Mouse (Mus musculus) gastrocnemius, adult 18-20 months (tissue): Measurements from ENCODE around the gene Isg20l2. TPM values are rescaled to one million over a fixed set of nuclear protein-coding genes. Genes with fewer than 3 reads are reported as not detected.
A peak's percentile ranks its signal among the peaks of the same experiment; 100 is the strongest.

ENCODE experiments used
- DNase-seq: peaks from one replicate; pipeline ENCODE4 v3.0.0; 2021; ENCODE audit warnings: low spot score
- total RNA-seq, 2 experiments: library from RNA; stranded (reverse); gene quantifications; 2 replicates each; pipeline ENCODE4 v1.2.3; 2021

Gene Isg20l2
- total RNA-seq, 2 experiments from 2014 or later, result 6.3 to 8.1 TPM

DNA sequence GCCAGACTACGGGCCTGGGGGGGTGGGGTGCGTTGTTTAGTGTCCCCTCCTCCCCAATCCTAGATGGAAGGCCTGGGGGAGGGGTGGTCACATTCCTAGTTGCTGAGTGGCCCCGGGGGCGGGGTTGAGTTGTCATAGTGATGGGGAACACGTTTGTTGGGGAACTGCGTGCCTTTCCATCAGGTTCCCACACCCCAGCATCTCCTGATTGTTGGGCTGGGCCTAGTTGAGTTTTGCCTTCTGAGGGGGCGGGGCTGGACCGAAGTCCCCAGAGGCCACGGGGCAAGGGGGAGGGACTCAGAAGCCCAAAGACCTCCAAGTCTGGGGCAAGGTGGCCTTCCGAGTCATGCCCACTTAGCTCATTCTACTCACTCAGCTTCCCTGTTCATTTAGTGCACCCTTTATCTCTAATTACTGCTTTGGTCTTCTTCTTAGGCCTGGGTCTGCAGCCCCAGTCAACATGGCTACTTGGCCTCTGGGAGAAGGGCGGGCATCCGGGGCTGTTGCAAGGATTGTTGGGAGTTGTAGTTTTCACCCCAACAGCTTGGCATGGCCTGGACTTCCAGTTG is 19.5 kb upstream of the Isg20l2 start:
- DNase-seq, result peak; percentile 83

DNA sequence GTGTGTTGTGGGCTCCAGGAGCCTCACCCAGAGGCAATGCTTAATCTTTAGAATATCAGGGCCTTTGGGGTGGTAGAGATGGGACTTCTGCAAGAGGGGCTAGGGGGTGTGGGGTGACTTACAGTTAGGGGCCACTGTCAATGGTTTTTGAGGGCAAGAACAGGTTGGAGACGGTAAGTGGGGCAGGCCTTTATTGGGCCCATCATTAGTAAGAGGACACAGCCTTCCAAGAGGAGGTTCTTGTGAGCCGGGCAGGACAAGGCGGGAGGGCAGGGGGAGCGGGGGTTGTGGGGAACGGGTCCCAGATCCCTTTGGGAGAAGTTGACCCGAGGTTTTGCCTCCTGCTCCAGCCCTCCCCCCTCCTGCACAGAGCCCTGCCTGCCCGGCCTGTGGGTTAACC is 16.6 kb upstream of the Isg20l2 start:
- DNase-seq, result no peak

DNA sequence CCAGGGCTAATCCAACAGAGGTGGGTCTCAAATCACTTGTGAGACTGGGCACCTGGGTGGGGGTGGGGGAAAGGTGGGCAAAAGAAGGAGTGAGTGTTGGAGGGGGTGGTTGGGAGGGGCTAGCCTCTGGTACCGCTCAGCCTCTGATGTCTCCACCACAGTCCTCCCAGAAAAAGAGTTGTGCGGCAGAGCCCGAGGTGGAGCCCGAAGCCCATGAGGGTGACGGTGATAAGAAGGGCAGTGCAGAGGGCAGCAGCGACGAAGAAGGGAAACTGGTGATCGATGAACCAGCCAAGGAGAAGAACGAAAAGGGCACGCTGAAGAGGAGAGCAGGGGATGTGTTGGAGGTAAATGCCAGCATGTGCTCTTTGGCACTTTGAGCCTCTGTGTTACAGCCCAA is 16.2 kb upstream of the Isg20l2 start:
- DNase-seq, result no peak

DNA sequence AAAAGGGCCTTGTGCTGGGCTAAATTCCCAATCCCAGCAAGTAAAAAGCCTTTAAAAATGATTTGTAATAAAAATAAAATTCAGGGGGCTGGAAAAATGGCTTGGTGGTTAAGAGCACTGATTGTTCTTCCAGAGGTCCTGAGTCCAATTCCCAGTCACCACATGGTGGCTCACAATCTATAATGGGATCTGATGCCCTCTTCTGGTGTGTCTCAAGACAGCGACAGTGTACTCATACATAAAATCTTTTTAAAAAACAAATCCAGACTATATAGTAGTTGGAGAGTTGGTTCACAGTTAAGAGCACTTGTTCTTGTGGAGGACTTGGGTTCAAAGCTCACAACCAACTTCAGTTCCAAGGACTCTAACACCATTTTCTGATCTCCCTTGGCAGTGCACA is 13.1 kb upstream of the Isg20l2 start:
- no peak for DNase-seq

DNA sequence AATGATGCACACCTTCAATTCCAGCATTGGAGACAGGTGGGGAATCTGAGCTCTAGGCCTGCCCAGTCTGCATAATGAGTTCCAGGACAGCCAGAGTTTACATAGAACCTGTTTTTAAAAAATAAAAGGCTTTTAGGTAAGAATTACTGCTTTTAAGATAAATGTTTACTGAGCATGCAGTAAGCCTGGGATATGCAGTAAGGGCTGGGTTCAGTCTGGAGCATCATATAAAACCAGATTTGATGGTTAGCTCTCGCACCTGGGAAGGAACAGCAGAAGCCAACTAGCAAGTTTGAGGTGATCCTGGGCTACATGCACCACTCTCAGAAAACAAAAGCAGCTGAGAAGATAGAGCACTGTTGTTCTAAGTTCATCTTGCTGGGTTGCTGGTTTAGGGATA is 11.6 kb upstream of the Isg20l2 start:
- no peak for DNase-seq

DNA sequence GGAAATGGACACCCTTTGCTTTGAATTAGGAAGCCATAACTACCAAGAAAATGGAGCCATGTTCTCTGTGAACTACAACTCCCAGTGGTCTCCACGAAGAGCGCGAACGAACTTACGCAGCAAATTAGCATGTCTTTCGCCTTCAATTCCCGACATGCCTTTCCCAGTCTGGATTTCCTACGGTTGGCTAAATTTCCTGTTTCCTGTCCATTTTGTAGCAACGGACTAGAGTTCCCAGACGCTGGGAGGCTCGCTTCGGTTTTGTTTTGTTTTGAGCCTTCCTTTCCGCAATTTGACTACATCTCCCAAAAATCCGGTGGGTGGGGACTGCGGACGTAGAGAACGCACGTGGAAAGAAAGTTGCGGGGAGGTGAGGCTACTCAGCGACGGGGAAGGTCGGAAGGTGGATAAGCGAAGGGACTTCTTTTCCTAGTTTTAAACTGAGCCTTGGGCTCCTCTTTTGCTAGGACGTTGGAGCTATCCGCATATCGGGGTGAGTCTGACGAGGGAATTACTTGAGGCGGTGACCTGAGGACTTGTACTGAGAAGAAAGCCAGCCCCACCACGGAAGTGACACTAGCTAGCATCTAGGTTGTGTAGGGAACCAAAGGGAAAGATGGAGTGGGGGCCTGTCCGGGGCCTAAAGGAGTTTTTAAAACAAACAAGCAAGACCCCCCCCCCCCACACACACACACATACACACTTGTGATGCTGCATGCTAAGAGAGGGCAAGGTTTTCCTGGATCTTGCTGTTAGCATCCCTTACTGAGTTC is 10.6 kb upstream of the Isg20l2 start, which contains the start of gene Mrpl24:
Gene Mrpl24 (plus strand): TSS at position 171 of the 773 bp plus-strand sequence.
- peak; percentile 86 for DNase-seq

DNA sequence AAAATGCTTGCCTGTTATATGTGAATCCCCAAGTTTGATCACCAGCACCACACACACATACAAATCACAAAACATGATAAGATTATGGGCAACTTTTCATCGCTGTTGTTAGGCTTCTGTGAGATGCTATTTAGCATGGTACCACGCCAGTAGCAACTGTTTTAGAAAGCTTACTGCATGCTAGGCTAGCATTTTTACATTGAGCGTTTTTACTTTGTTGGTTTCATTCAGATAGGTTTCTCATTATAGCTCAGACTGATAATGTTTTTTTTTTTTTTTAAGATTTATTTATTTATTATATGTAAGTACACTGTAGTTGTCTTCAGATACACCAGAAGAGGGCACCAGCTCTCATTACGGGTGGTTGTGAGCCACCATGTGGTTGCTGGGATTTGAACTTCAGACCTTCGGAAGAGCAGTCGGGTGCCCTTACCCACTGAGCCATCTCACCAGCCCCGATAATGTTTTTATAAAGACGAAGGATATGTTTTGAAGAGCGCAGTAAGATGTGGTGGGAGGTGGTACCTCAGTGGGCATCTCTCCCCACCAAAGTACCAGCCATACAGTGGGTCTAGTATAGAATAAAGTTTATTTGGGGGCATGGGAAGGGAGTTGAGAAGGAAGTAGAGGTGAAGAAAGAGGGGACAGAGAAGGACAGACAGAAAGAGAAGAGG is 9.7 kb upstream of the Isg20l2 start:
- DNase-seq, result no peak

DNA sequence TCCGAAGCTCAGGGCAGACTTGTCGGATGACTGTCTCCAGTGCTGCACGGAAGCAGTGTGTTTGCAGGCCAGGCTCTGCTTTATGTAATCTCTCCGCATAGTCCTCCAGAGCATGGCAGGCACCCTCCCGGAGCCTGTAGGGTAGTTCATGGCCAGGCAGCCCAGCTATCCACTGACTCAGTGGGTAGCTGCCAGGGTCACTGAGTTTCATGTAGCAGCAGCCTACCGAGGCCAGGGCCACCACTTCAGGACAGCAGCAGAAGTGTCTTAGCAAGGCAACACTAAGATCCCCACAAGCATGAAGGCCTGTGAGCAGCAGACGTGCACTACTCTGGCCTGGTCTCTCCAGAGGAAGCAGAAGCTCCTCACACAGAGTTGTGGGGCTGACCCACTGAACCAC is 5.1 kb upstream of the Isg20l2 start:
- DNase-seq, result no peak

DNA sequence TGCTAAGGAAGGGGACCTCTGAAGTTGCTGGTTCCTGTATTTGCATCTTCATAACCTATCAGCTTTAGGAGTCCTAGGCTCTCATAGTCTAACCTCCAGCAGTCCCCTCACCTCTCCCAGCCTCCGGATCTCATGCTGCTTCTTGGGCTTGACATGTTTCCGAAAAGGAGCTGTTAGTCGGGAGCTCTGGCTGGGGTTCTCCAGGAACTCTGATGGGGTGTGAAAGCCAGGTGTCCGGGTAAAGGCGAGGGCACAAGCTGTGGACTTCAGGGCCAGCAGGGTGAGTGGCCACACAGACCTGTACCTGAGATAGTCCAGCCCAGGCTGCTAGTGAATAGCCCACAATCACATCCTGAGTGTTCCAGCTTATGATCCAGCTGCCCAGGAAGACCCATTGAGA is 2.7 kb upstream of the Isg20l2 start:
- DNase-seq, result no peak

DNA sequence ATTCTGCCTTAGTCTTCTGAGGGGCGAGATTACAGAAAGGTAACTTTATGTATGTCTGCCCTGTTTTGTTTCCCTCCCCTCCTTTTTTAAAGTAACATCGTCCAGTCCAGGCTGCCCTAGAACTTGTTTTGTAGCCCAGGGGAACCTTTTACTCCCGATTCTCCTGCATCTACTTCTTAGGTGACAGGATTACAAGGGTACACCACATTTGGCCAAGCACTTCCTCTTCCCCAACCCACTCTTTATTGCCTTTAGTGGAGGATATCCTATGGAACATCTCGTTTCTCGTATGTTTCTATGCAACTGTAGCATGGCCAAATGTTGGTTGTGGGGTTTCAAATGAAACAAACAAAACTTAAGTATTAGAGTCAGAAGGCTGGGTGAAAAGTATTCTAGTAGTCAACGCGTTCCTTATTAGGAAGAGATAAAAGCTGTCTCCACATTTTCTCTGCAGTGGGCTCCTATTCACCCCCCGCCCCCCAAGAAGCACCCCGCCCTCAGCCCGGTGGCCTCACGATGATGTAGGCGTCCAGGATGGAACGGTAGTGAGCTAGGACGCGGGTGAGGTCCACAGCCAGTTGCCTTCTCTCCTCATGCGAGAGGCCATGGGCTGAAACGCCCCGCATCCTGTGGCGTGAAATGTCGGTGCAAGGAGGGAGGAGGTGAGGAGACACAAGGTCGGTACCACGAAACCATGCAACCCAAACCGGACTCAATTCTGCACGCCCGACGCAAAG is 605 bp upstream of the Isg20l2 start:
- DNase-seq, result no peak

DNA sequence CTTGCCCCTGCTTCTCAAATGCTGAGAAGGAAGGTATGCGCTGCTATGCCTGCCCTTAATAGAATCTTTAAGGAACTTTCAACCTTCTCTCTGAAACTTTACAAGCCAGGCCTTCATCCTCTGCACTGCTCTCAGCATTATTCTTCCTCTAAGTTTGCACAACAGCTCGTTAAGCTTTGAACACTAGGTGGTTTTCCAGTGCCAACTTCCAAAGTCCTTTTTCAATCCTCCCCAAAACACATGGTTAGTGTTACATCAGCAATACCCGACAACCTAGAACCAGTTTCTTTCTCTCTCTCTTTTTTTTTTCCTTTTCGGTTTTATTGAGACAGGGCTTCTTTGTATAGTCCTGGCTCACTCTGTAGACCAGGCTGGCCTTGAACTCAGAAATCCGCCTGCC is 3.9 kb downstream of the Isg20l2 start:
- no peak for DNase-seq

DNA sequence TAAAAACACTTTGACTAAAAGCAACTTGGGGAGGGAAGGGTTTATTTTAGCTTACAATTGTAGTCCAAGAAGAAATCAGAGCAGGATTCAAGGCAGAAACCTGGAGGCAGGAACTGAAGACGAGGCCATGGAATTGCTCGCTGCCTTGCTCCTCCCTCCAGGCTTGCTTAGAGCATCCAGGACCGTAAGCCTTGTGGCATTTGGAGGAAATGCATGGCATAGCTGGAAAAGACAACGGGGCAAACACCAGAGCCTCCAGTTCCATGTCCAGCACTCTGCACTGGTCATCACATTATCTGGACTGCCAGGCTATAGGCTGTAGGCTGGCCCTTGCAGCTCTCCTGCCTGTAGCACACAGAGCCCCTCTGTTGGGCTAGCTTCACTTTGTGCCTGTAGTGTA is 4.4 kb downstream of the Isg20l2 start:
- DNase-seq, result no peak

DNA sequence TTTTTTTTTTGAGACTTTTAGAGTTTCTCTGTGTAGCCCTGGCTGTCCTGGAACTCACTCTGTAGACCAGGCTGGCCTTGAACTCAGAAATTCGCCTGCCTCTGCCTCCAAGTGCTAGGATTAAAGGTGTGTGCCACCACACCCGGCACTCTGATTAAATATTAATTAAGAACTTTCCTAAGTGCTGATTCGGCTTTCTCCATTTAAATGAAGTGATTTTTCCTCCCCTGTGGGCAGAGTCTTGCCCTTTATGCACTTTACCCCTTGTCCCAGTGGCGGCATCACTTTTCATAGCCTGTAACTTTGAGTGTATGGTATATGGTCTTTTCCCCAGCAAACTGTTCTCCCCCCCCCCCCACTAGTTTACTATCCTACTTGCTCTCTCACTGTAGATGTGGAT is 5.1 kb downstream of the Isg20l2 start:
- DNase-seq, result no peak

DNA sequence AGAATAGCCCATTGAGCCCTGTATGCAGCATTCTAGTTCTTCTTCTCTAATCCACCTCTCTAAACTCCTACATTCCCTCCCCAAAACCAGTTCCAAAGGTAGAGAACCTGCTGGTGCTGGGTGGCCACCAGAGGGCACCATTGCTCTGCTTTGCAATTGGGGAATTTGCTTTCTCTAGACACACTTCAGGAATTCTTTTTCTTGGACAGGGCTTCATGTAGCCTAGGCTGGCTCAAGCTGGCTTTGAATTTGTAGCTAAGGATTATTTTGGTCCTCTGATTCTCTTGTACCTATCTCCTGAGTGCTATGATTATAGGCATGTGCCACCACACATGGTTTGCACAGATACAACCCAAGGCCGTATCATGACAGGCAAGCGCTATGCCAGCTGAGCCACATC is 5.7 kb downstream of the Isg20l2 start:
- peak; percentile 80 for DNase-seq

DNA sequence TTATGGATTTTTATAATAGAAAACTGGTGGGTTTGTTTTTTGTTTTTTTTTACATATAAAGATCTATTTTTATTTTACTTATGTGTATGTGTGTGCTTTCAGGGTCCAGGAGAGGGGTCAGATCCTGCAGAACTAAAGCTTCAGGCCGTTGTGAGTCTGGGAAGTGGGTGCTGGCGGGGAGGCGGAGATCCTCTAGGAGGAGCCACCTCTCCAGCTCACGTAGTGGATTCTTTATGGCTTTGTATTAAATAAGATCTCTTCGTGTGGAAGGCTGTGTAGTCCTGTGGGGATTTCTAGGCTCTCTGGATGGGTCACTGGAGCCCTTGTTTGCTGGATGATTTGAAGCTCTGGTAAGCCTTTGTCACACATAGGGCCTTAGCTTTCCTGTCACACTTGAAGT is 10.5 kb downstream of the Isg20l2 start:
- no peak for DNase-seq

DNA sequence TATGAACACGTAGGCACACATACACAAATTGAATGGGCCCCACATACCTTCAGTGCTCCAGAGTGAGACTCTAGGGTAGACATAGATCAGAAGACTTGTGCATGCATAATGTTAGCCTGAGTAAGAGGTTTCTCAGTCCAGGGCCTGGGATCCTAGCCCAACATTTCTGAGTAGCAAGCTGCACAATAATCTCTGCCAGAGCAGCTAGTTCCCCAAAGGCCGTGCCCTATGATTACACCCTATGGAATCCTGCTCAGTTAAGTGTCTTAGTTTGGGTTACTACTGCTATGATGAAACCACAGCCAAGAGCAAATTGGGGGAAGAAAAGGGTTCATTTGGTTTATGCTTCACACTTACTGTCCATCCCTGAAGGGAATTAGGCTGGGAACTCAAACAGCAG is 12.4 kb downstream of the Isg20l2 start:
- no peak for DNase-seq

DNA sequence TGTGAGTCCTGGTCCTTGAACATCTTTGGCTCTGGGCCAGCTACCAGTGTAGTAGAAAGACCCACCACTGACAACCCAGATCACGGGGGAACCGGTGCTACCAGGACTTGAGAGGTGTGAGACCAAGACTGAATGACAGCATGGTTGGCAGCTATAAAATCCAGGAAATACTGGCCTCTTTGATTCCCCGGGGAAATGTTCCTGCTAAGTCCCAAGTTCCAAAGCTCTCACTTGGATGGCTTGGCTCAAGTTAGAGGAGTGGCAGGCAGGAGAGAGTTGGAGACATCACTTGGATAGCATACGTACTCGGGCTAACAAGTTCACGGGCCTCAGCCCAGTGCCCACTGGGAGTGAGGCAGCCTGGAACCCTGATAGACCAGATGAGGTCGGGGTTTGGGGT is 13.5 kb downstream of the Isg20l2 start:
- no peak for DNase-seq

DNA sequence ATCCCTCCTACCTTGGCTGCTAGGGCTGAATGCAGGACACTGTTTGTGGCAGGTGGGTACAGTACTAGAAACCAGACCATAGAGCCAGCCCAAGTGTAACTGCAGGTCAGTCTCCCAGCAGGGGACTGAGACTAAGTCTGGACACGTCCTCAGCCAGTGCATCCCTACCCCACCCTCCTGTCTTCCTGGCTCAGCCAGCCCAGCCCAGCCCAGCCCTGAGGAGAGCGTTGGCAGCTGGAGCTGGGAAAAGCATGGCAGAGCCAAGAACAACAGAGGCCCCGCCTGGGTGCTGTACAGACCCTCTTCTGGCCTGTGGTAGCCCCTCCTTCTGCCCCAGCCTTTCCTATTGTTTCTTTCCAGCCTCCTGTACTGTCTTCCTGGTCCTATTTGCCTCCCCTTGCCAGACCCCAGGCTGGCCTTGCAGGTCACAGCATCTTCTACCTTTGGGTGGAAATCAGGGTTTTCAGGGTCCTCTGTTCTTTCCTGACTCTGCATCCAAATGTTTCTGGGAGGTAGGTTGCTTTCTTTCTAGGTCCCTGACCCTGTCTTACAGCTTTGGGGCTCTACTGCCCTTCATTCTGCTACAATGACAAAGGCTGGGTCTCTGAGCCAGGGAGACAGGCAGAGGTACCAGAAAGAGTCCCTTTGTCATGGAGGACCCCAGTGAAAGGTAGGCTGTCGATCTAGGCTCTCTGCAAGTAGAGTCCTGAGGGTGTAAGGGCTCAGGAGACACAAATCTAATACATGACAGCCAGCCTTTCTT is 14.9 kb downstream of the Isg20l2 start:
- DNase-seq, result peak; percentile 32

DNA sequence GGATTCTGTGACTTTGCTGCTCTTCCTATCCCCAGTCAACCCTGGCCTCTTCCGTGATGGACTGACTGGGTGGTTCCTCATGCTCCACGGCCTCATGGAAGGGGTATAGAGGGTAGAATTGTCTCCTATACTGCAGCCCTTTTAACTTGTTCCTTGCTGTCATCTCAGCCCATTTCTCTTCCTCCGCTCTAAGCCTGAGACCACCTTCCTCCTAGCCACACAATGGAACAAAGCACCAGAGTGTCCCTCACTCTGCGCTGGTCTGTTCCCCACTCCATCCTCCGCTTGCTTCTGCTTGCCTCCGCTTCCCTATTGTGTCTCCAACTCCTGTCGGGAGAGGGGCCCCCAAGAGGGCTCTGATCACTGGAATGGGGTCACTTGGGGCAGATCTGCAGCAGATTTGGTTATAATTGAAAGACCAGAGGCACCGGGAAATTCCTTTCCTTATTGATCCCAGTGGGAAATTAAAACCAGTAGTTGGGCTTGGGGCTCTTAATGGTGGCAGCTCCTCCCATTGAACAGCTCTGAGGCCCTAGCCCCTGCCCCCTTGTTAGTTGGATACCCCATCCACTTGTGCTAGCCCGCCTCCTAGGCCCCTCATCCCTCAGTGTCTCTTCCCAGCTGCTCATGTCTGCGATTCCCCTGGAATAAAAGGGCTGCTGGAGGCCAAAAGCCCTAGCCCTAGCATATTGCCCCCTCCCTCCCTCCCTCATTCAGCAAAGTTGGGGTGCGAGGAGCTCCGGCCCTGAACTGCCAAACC is 15.8 kb downstream of the Isg20l2 start:
- DNase-seq, result no peak

DNA sequence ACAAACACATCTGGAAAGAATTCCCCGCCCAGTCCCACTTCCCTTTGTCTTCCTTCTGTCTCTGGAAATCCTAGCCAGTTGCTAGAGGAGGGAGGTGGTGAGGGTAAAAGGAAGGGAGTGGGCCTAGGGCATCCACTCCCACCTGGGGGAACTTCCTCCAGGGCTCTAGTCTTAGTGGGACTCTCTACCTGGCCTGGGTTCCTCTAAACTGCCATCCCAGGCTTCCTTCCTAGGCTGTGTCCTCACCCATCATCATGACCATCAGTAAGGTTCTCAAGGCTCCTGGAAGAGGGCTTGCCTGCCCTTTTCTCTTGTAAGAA is 16.4 kb downstream of the Isg20l2 start:
- no peak for DNase-seq
